Mouse (Mus musculus): ENCODE results near the gene Lsm14b. TPM values are rescaled to one million over a fixed set of nuclear protein-coding genes. Genes with fewer than 3 reads are reported as not detected.

The Lsm14b gene
- polyA plus RNA-seq, 1 experiment from 2014 or later: 6.5 TPM

GRCm38 (mm10) chr2:180032925-180033324 is 8.1 kb downstream of the Lsm14b start:
- no peaks in the 10 kb centered on the region for H3K27me3 ChIP-seq (replicated peaks; ENCODE audit: insufficient read depth, low read length)
- H3K4me1 ChIP-seq (ENCODE audit: insufficient read depth, low read depth, low read length): no peaks in the 10 kb centered on the region
- H3K9ac ChIP-seq (replicated peaks; ENCODE audit: low read depth): no peak overlapping the region
- no peak overlapping the region for H3K4me2 ChIP-seq (replicated peaks; ENCODE audit: low read depth, low read length)
- H3K36me3 ChIP-seq (ENCODE audit: insufficient read depth, low read length): peaks cover 58% of the 10 kb centered on the region
- no peak overlapping the region for H3K27ac ChIP-seq (ENCODE audit: low read length)
- DNase-seq (ENCODE audit: low spot score) (no peak), ATAC-seq (peak; percentile 57; the same call in 1 of the 2 replicates)
- TF ChIP-seq CTCF (IDR thresholded peaks at IDR 0.05): no peak
- no peak for TF ChIP-seq EP300 (IDR thresholded peaks at IDR 0.05)
- H3K9me3 ChIP-seq (ENCODE audit: low read length): no peaks in the 10 kb centered on the region
- H3K4me3 ChIP-seq (ENCODE audit: low read depth, low read length): no peak overlapping the region
- WGBS: 58% methylated on average over 3 of the region's 3 CpGs

- Histone ChIP-seq H3K27ac (ENCODE audit: low read length) (no peak overlapping the region), H3K9me3 (ENCODE audit: low read length) (no peaks in the 10 kb centered on the region), H3K27me3 (replicated peaks; ENCODE audit: insufficient read depth, low read length) (no peaks in the 10 kb centered on the region), H3K9ac (replicated peaks; ENCODE audit: low read depth) (no peak overlapping the region), H3K4me2 (replicated peaks; ENCODE audit: low read depth, low read length) (no peak overlapping the region), H3K4me1 (ENCODE audit: insufficient read depth, low read depth, low read length) (no peaks in the 10 kb centered on the region), H3K36me3 (ENCODE audit: insufficient read depth, low read length) (peaks cover 55% of the 10 kb centered on the region), H3K4me3 (ENCODE audit: low read depth, low read length) (no peak overlapping the region)
- ATAC-seq (no peak), DNase-seq (ENCODE audit: low spot score) (no peak)
- no peak for TF ChIP-seq CTCF (IDR thresholded peaks at IDR 0.05)
- no peak for TF ChIP-seq EP300 (IDR thresholded peaks at IDR 0.05)
- 64% methylated on average over 3 of the region's 3 CpGs for WGBS
Observed at GRCm38 (mm10) chr2:180033956-180034355, 9.2 kb downstream of the Lsm14b start.

- Histone ChIP-seq H3K4me2 (replicated peaks; ENCODE audit: low read depth, low read length) (no peak overlapping the region), H3K9me3 (ENCODE audit: low read length) (no peaks in the 10 kb centered on the region), H3K36me3 (ENCODE audit: insufficient read depth, low read length) (peaks cover 48% of the 10 kb centered on the region), H3K27me3 (replicated peaks; ENCODE audit: insufficient read depth, low read length) (no peaks in the 10 kb centered on the region), H3K4me1 (ENCODE audit: insufficient read depth, low read depth, low read length) (no peaks in the 10 kb centered on the region), H3K4me3 (ENCODE audit: low read depth, low read length) (no peak overlapping the region), H3K27ac (ENCODE audit: low read length) (no peak overlapping the region), H3K9ac (replicated peaks; ENCODE audit: low read depth) (no peak overlapping the region)
- ATAC-seq (no peak; the same call in 1 of the 2 replicates), DNase-seq (ENCODE audit: low spot score) (no peak)
- WGBS: 65% methylated on average over 5 of the region's 5 CpGs
- TF ChIP-seq CTCF (IDR thresholded peaks at IDR 0.05) (no peak), EP300 (IDR thresholded peaks at IDR 0.05) (no peak)
Observed at GRCm38 (mm10) chr2:180034753-180035152, 10.0 kb downstream of the Lsm14b start.

GRCm38 (mm10) chr2:180040406-180040805 is 15.6 kb downstream of the Lsm14b start:
- Histone ChIP-seq H3K4me1 (ENCODE audit: insufficient read depth, low read depth, low read length) (peaks cover 5% of the 10 kb centered on the region; the same call in 1 of the 2 replicates), H3K9me3 (ENCODE audit: low read length) (no peaks in the 10 kb centered on the region), H3K36me3 (ENCODE audit: insufficient read depth, low read length) (peaks cover 8% of the 10 kb centered on the region; the same call in 1 of the 2 replicates), H3K4me3 (ENCODE audit: low read depth, low read length) (no peak overlapping the region), H3K27ac (ENCODE audit: low read length) (no peak overlapping the region), H3K4me2 (replicated peaks; ENCODE audit: low read depth, low read length) (no peak overlapping the region), H3K9ac (replicated peaks; ENCODE audit: low read depth) (no peak overlapping the region), H3K27me3 (replicated peaks; ENCODE audit: insufficient read depth, low read length) (no peaks in the 10 kb centered on the region)
- WGBS: 37% methylated on average over 6 of the region's 6 CpGs
- TF ChIP-seq CTCF (IDR thresholded peaks at IDR 0.05) (no peak), EP300 (IDR thresholded peaks at IDR 0.05) (no peak)
- DNase-seq (ENCODE audit: low spot score) (peak; percentile 30), ATAC-seq (no peak)

GRCm38 (mm10) chr2:180041577-180042255 is 16.9 kb downstream of the Lsm14b start:
- no peaks in the 10 kb centered on the region for H3K9me3 ChIP-seq (ENCODE audit: low read length)
- H3K27ac ChIP-seq (ENCODE audit: low read length): peak overlapping the region; percentile 91
- H3K36me3 ChIP-seq (ENCODE audit: insufficient read depth, low read length): peaks cover 7% of the 10 kb centered on the region; the same call in 1 of the 2 replicates
- no peaks in the 10 kb centered on the region for H3K27me3 ChIP-seq (replicated peaks; ENCODE audit: insufficient read depth, low read length)
- H3K4me1 ChIP-seq (ENCODE audit: insufficient read depth, low read depth, low read length): peaks cover 5% of the 10 kb centered on the region; the same call in 1 of the 2 replicates
- ATAC-seq (peak; percentile 26), DNase-seq (ENCODE audit: low spot score) (peak; percentile 58)
- peak overlapping the region; percentile 95 for H3K4me3 ChIP-seq (ENCODE audit: low read depth, low read length)
- H3K4me2 ChIP-seq (replicated peaks; ENCODE audit: low read depth, low read length): peak overlapping the region; percentile 99
- no peak for TF ChIP-seq CTCF (IDR thresholded peaks at IDR 0.05)
- under 1% methylated on average over 64 of the region's 66 CpGs for WGBS
- H3K9ac ChIP-seq (replicated peaks; ENCODE audit: low read depth): peak overlapping the region; percentile 87

GRCm38 (mm10) chr2:180042256-180042857 is 17.6 kb downstream of the Lsm14b start, which contains the start of the genes Psma7 and Ss18l1:
Psma7 (minus strand) TSS chr2:180042433.
Ss18l1 (plus strand) TSS chr2:180042509.
- peaks cover 5% of the 10 kb centered on the region; the same call in 1 of the 2 replicates for H3K4me1 ChIP-seq (ENCODE audit: insufficient read depth, low read depth, low read length)
- TF ChIP-seq EP300 (IDR thresholded peaks at IDR 0.05): no peak
- TF ChIP-seq CTCF (IDR thresholded peaks at IDR 0.05): peak; percentile 54
- H3K36me3 ChIP-seq (ENCODE audit: insufficient read depth, low read length): peaks cover under 1% of the 10 kb centered on the region; the same call in 1 of the 2 replicates
- ATAC-seq (peak; percentile 97), DNase-seq (ENCODE audit: low spot score) (peak; percentile 96)
- under 1% methylated on average over 51 of the region's 78 CpGs for WGBS
- no peaks in the 10 kb centered on the region for H3K9me3 ChIP-seq (ENCODE audit: low read length)
- H3K4me3 ChIP-seq (ENCODE audit: low read depth, low read length): peak within 1 kb of the TSS; percentile 95
- peak within 1 kb of the TSS; percentile 91 for H3K27ac ChIP-seq (ENCODE audit: low read length)
- peak within 1 kb of the TSS; percentile 99 for H3K4me2 ChIP-seq (replicated peaks; ENCODE audit: low read depth, low read length)
- H3K9ac ChIP-seq (replicated peaks; ENCODE audit: low read depth): peak within 1 kb of the TSS; percentile 87
- H3K27me3 ChIP-seq (replicated peaks; ENCODE audit: insufficient read depth, low read length): no peaks in the 10 kb centered on the region

All from lung, postnatal 0 days (tissue).